Mouse (Mus musculus): ENCODE results near the gene Fn1. TPM values are rescaled to one million over a fixed set of nuclear protein-coding genes. Genes with fewer than 3 reads are reported as not detected.

Gene Fn1
- polyA plus RNA-seq, 1 experiment from 2014 or later, result 64.7 TPM

- no peaks in the 10 kb centered on the region for H3K4me1 ChIP-seq (ENCODE audit: control insufficient read depth, insufficient read depth, low read length)
- H3K27me3 ChIP-seq (ENCODE audit: control insufficient read depth, insufficient read depth, low read length), result no peaks in the 10 kb centered on the region
- no peak for DNase-seq (ENCODE audit: low spot score, missing footprints)
- H3K4me2 ChIP-seq, result no peak overlapping the region
- no peak for ATAC-seq (ENCODE audit: low FRiP score)
- H3K9me3 ChIP-seq (ENCODE audit: control insufficient read depth, low read length), result no peaks in the 10 kb centered on the region
- H3K36me3 ChIP-seq (ENCODE audit: control insufficient read depth, insufficient read depth, low read length), result no peaks in the 10 kb centered on the region
- H3K27ac ChIP-seq (ENCODE audit: low read depth, low read length), result no peak overlapping the region
- 84% methylated on average over 4 of the region's 4 CpGs for WGBS
- H3K4me3 ChIP-seq (ENCODE audit: low read depth, low read length), result no peak overlapping the region
- no peak overlapping the region for H3K9ac ChIP-seq (ENCODE audit: low read length)
Measured at GRCm38 (mm10) chr1:71539641-71540040, 113.4 kb downstream of the Fn1 start.

Other genes with a start within 250 kb of the Fn1 start
- gene Abca12, start 238.3 kb downstream of the Fn1 start, polyA plus RNA-seq (2014; fragmentation: Nextera tagmentation; extraction: Ambion mirVana), result not detected in 2 replicates
- 38.8 and 42.9 TPM in 2 replicates for gene Atic, start 96.0 kb downstream of the Fn1 start, polyA plus RNA-seq (2014; fragmentation: Nextera tagmentation; extraction: Ambion mirVana)